Mouse (Mus musculus): ENCODE data around the gene Cyth1.

The Cyth1 gene

GRCm38 (mm10) chr11:118133133-118133751, 115.2 kb downstream of the Cyth1 start:
- in situ Hi-C loops (cut with MboI; ENCODE audit: low sequenced_read_pairs), result no loop called here

- in situ Hi-C loops (cut with MboI; ENCODE audit: low sequenced_read_pairs), result no loop called here
These were observed 116.3 kb downstream of the Cyth1 start for GRCm38 (mm10) chr11:118132136-118132535.

- in situ Hi-C loops (cut with MboI; ENCODE audit: low sequenced_read_pairs), result no loop called here
These were observed 117.9 kb downstream of the Cyth1 start, which contains the start of gene Dnah17 for GRCm38 (mm10) chr11:118130534-118130933. Dnah17 (minus strand) TSS chr11:118130634.

GRCm38 (mm10) chr11:118129812-118130211, 118.6 kb downstream of the Cyth1 start:
- in situ Hi-C loops (cut with MboI; ENCODE audit: low sequenced_read_pairs), result no loop called here

- in situ Hi-C loops (cut with MboI; ENCODE audit: low sequenced_read_pairs), result no loop called here
These were observed 126.8 kb downstream of the Cyth1 start for GRCm38 (mm10) chr11:118121592-118121991.

GRCm38 (mm10) chr11:118118777-118119176, 129.6 kb downstream of the Cyth1 start:
- in situ Hi-C loops (cut with MboI; ENCODE audit: low sequenced_read_pairs), result no loop called here

GRCm38 (mm10) chr11:118114581-118115110, 133.7 kb downstream of the Cyth1 start:
- in situ Hi-C loops (cut with MboI; ENCODE audit: low sequenced_read_pairs), result no loop called here

GRCm38 (mm10) chr11:118113516-118114205, 134.7 kb downstream of the Cyth1 start:
- in situ Hi-C loops (cut with MboI; ENCODE audit: low sequenced_read_pairs), result no loop called here

GRCm38 (mm10) chr11:118104001-118104400, 144.4 kb downstream of the Cyth1 start:
- in situ Hi-C loops (cut with MboI; ENCODE audit: low sequenced_read_pairs), result loop anchor here (10.0 kb wide), 1 partner anchor 121 kb away; no protein-coding TSS in a partner anchor

GRCm38 (mm10) chr11:118103383-118103782, 145.0 kb downstream of the Cyth1 start:
- in situ Hi-C loops (cut with MboI; ENCODE audit: low sequenced_read_pairs), result loop anchor here (10.0 kb wide), 1 partner anchor 121 kb away; no protein-coding TSS in a partner anchor

GRCm38 (mm10) chr11:118102838-118103237, 145.6 kb downstream of the Cyth1 start:
- in situ Hi-C loops (cut with MboI; ENCODE audit: low sequenced_read_pairs), result loop anchor here (10.0 kb wide), 1 partner anchor 122 kb away; no protein-coding TSS in a partner anchor

- in situ Hi-C loops (cut with MboI; ENCODE audit: low sequenced_read_pairs), result loop anchor here (10.0 kb wide), 1 partner anchor 124 kb away; no protein-coding TSS in a partner anchor
These were observed 147.3 kb downstream of the Cyth1 start for GRCm38 (mm10) chr11:118101133-118101532.

GRCm38 (mm10) chr11:118096736-118097135, 151.7 kb downstream of the Cyth1 start:
- in situ Hi-C loops (cut with MboI; ENCODE audit: low sequenced_read_pairs), result loop anchor here (10.0 kb wide), 1 partner anchor 232 kb away; the partner anchor contains the start of gene Tmem235

GRCm38 (mm10) chr11:118095004-118095403, 153.4 kb downstream of the Cyth1 start:
- in situ Hi-C loops (cut with MboI; ENCODE audit: low sequenced_read_pairs), result loop anchor here (10.0 kb wide), 1 partner anchor 230 kb away; the partner anchor contains the start of gene Tmem235

GRCm38 (mm10) chr11:118091002-118091670, 157.3 kb downstream of the Cyth1 start:
- in situ Hi-C loops (cut with MboI; ENCODE audit: low sequenced_read_pairs), result loop anchor here (10.0 kb wide), 1 partner anchor 226 kb away; the partner anchor contains the start of gene Tmem235

GRCm38 (mm10) chr11:118088896-118089295, 159.5 kb downstream of the Cyth1 start:
- in situ Hi-C loops (cut with MboI; ENCODE audit: low sequenced_read_pairs), result no loop called here

- in situ Hi-C loops (cut with MboI; ENCODE audit: low sequenced_read_pairs), result no loop called here
These were observed 162.4 kb downstream of the Cyth1 start for GRCm38 (mm10) chr11:118085961-118086360.

- in situ Hi-C loops (cut with MboI; ENCODE audit: low sequenced_read_pairs), result no loop called here
These were observed 163.2 kb downstream of the Cyth1 start for GRCm38 (mm10) chr11:118085176-118085575.

GRCm38 (mm10) chr11:118084266-118084665, 164.1 kb downstream of the Cyth1 start:
- in situ Hi-C loops (cut with MboI; ENCODE audit: low sequenced_read_pairs), result no loop called here

GRCm38 (mm10) chr11:118083811-118084210, 164.6 kb downstream of the Cyth1 start:
- in situ Hi-C loops (cut with MboI; ENCODE audit: low sequenced_read_pairs), result no loop called here

- in situ Hi-C loops (cut with MboI; ENCODE audit: low sequenced_read_pairs), result no loop called here
These were observed 166.1 kb downstream of the Cyth1 start for GRCm38 (mm10) chr11:118082294-118082693.
